Mouse (Mus musculus) MEL-GATA-1-ER (cell line): ENCODE measurements around the gene Gm16442.
"Not testable (repeated sequence)": the region's sequence is repeated elsewhere in the genome, so short reads cannot be mapped to it uniquely, and the experiment has no call there.

Experiments
- DNase-seq: peaks from one replicate; pipeline ENCODE4 v3.0.0-alpha.2; 2012; ENCODE audit warnings: low read depth; ENCODE audit errors: extremely low read depth

Gm16442 gene

DNA sequence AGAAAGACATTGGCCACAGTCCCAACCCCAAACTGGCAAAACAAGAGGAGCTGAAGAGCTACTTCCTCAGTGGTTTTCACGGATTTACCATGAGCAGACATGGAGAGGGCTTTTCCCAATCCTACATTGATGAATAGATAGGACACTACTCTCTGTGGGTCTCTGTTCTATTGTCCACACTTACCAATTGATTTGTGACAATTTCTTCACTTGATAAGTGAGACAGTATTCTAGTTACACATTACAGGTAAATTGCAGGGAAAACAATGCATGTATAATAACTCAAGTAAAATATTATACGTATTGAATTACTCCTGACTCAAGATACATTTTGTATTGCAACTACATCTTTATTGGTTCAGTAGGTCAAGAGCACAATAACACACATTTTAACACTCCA is at the start of gene Gm16442:
Gene Gm16442, minus strand, starts transcription at position 101 of the 400 bp plus-strand sequence.
- DNase-seq, result not testable (repeated sequence)

DNA sequence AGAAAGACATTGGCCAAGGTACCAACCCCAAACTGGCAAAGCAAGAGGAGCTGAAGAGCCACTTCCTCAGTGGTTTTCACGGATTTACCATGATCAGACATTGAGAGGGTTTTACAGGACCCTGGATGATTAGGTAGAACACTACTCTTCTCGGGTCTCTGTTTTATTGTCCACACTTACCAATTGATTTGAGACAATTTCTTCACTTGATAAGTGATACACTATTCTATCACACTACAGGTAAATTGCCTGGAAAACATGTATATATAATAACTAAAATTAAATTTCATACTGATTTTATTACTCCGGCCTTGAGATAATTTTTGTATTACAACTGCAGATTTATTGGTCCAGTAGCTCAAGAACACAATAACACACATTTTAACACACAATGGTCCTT is 45.9 kb upstream of the Gm16442 start, which contains the start of gene Vmn1r94:
Gene Vmn1r94, minus strand, starts transcription at position 101 of the 400 bp plus-strand sequence.
- not testable (repeated sequence) for DNase-seq

GRCm38 (mm10) chr7:20138988-20139387 is 16.6 kb upstream of the Gm16442 start, which contains the start of gene Vmn1r93:
Vmn1r93 (minus strand) TSS chr7:20139088.
- not testable (repeated sequence) for DNase-seq

DNA sequence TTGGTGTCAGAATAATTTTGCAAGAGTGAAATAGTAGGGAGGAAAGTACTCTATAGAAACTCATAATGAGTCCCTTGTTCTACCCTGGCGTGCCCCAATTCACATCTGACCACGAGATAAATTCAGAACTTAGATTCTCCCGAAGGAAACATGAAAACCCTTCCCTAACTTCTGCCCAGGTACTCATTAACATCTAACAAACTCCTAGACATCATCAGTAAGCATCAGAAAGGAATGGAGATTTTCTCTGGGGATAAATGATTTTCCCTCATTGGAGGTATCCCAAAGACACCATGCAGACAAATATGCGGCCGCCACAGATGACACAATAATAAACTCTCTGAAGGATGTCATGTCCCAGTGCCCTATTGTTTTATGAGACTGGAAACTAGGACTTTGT is 23.0 kb downstream of the Gm16442 start, which contains the start of gene Vmn1r91:
Gene Vmn1r91, plus strand, starts transcription at position 301 of the 400 bp plus-strand sequence.
- not testable (repeated sequence) for DNase-seq

GRCm38 (mm10) chr7:20078118-20078517 is 44.3 kb downstream of the Gm16442 start:
- DNase-seq, result not testable (repeated sequence)
